Mouse (Mus musculus) T-helper 17 cell (primary cell): ENCODE data around the gene Cnksr1.
"Not testable (repeated sequence)": the region's sequence is repeated elsewhere in the genome, so short reads cannot be mapped to it uniquely, and the experiment has no call there.

Experiments used
- in situ Hi-C, 2 experiments: fragments of 300-600 bp; cut with MboI, MseI; formaldehyde crosslinking; loops; 1 replicate in 1 of 2; 2 replicates in 1 of 2; pipeline ENCODE4 v1.15.1; 2025; ENCODE audit warnings: high pct_unique_total_duplicates in 2 of 2

The Cnksr1 gene

GRCm38 (mm10) chr4:134238279-134238651 lies at the start of gene Cnksr1:
Gene Cnksr1, minus strand, starts transcription at chr4:134238399.
- in situ Hi-C loops: no loop called here

GRCm38 (mm10) chr4:134287575-134288025 lies 49.4 kb upstream of the Cnksr1 start, which contains the start of gene Pdik1l:
Gene Pdik1l, minus strand, starts transcription at chr4:134287895.
- in situ Hi-C loops: loop anchor here in 1 of 2 experiments (10.0 kb wide), 1 partner anchor 1157 kb away; no protein-coding TSS in a partner anchor

DNA sequence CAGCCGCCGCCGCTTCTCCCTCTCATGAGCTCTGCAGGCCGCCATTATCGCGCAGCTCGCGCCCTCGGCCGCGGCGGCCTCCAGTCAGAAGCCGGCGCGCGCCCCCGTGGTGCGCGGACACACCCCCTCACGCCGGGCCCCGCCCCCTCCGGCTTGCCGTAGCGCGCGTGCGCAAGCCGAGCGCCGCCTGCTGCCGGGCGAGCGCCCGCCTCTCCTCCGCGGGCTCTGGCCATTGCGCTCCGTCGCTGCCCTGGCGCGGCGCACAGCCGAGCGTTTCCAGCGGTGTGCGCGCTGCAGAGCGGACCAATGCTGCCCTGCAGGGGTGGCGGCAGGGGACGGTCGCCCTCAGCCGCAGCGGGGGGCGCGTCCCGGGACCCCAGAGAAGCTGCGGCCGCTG lies 49.0 kb upstream of the Cnksr1 start:
- in situ Hi-C loops: loop anchor here in 1 of 2 experiments (10.0 kb wide), 1 partner anchor 1158 kb away; no protein-coding TSS in a partner anchor

- in situ Hi-C loops: loop anchor here in 1 of 2 experiments (10.0 kb wide), 1 partner anchor 1158 kb away; no protein-coding TSS in a partner anchor
Observed at GRCm38 (mm10) chr4:134286226-134287167, 48.3 kb upstream of the Cnksr1 start.

- in situ Hi-C loops: loop anchor here in 1 of 2 experiments (10.0 kb wide), 1 partner anchor 1160 kb away; no protein-coding TSS in a partner anchor
Observed at GRCm38 (mm10) chr4:134284942-134285341, 46.7 kb upstream of the Cnksr1 start.

- in situ Hi-C loops: no loop called here
Observed at GRCm38 (mm10) chr4:134273417-134274345, 35.5 kb upstream of the Cnksr1 start.

DNA sequence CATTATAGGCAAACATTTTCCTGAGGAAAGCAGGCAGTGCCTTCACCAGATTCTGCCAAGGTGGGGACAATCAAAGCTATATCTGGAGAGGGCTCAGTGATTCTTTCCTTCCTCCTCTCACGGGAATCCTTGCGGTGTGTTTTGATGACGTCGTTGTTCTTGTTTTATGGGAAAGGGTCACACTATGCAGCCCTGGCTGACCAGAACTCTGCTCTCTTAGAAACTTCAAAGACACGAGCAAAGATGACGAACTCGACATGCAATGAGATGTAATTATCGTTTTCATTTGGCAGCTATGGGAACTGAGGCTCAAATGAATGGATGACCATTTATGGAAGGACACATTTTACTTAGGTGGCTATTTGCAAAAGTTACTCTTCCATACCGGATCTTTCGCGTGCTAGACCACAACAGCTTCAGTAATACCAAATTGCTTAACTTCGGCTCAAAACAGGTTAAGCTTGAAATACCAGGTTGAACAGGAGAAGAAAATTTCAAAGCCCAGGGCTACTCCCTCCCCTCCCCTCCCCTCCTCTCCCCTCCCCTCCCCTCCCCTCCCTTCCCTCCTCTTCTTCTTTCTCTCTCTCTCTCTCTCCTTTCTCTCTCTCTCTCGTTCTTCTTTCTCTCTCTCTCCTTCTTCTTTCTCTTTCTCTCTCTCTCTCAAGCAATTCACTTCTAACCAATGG lies 34.7 kb upstream of the Cnksr1 start:
- in situ Hi-C loops: no loop called here

DNA sequence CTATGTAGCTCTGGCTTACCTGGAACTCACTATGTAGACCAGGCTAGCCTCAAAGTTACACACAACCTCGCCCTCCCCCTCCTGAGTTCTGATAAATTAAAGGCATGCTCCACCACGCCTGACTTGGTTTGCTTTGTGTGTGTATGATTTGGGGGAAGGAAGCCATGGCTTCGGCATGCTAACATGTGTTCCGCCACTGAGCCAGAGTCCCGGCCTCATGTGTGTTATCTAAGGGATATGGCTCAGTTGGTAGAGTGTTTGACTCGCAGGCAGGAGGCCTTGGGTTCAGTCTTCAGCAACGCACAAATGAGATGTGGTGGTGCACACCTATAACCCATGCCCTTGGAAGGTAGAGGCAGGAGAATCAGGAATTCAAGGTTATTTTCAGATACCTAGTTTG lies 33.8 kb upstream of the Cnksr1 start:
- in situ Hi-C loops: no loop called here

DNA sequence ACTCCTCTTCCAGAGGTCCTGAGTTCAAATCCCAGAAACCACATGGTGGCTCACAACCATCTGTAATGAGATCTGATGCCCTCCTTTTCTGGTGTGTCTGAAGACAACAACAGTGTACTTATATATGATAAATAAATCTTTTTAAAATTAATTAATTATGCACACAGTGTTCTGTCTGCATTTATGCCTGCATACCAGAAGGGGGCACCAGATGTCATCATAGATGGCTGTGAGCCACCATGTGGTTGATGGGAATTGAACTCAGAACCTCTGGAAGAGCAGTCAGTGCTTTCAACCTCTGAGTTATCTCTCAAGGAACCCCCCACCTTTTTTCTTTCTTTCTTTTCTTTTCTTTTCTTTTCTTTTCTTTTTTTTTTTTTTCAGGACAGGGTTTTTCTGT lies 31.4 kb upstream of the Cnksr1 start:
- in situ Hi-C loops: not testable (repeated sequence)

GRCm38 (mm10) chr4:134268102-134268655 lies 30.0 kb upstream of the Cnksr1 start:
- in situ Hi-C loops: no loop called here

- in situ Hi-C loops: no loop called here
Observed at GRCm38 (mm10) chr4:134265860-134266585, 27.8 kb upstream of the Cnksr1 start.

DNA sequence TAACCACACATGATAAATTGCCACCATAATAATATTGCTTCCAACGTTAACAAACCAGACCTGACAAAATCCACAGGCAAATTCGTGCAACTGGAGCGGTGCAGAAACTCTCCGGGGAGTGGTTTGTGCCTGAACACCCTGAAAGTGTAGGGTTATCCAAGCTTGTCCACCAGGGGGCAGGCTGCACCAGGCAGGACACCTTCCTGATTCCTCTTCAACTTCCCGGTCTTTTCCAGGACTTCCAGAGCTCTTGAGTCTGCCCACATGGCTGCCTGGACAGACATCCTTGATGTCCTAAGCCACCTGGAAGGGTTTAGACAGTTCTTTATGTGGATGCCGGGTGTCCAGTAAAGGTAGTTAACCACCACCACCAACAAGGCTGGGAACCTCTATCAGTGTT lies 25.0 kb upstream of the Cnksr1 start:
- in situ Hi-C loops: loop anchor here in 1 of 2 experiments (5.0 kb wide), 1 partner anchor 34 kb away; no protein-coding TSS in a partner anchor

- in situ Hi-C loops: loop anchor here in 1 of 2 experiments (10.0 kb wide), 1 partner anchor 456 kb away; no protein-coding TSS in a partner anchor
Observed at GRCm38 (mm10) chr4:134258354-134258753, 20.2 kb upstream of the Cnksr1 start.

GRCm38 (mm10) chr4:134257198-134258009 lies 19.2 kb upstream of the Cnksr1 start:
- in situ Hi-C loops: loop anchor here in 1 of 2 experiments (10.0 kb wide), 1 partner anchor 457 kb away; no protein-coding TSS in a partner anchor

GRCm38 (mm10) chr4:134256407-134257197 lies 18.4 kb upstream of the Cnksr1 start:
- in situ Hi-C loops: loop anchor here in 1 of 2 experiments (10.0 kb wide), 1 partner anchor 458 kb away; no protein-coding TSS in a partner anchor

- in situ Hi-C loops: loop anchor here in 1 of 2 experiments (10.0 kb wide), 1 partner anchor 459 kb away; no protein-coding TSS in a partner anchor
Observed at GRCm38 (mm10) chr4:134255854-134256253, 17.7 kb upstream of the Cnksr1 start.

DNA sequence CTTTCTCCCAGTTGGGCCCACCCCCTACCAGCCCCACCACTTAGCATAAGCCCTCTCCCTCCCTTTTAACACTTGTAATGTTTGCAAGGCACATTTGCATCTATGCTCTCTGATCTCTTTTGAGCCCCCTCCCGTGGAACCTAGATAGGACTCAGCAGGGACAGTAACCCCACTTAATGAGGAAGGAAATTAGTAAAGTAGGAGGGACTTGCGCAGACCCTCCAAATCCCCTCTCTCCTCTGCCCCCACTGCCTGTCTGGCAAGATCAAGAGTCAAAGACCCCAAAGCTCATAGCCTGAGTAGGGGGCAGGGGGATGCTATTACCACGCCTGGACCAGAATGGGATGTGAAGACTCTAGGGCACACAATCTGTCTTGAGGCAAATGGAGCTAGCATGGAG lies 16.6 kb upstream of the Cnksr1 start:
- in situ Hi-C loops: loop anchor here in 1 of 2 experiments (10.0 kb wide), 1 partner anchor 460 kb away; no protein-coding TSS in a partner anchor
